Comparison of ENCODE assay signal across 9 mouse cellular contexts in genomic region chr11:62643011-62643631, GRCm38 (mm10). TPM values are rescaled to one million over a fixed set of nuclear protein-coding genes. Genes with fewer than 3 reads are reported as not detected.
DNase-seq lines count a peak whose midpoint lies in the region; ATAC-seq and TF ChIP-seq lines count a peak whose summit lies in the region.
"Had no signal": no experiment of that assay in that cellular context is flagged by ENCODE, and none has a peak within 500 bp of the region (broad histone marks: within the 10 kb centered on the region; RNA-seq: fewer than 3 reads in every experiment).

No protein-coding gene starts in this region.

- H3K27me3 ChIP-seq in hindbrain, embryonic 10.5 days (ENCODE audit: insufficient read depth, poor library complexity, severe bottlenecking): no peaks in the 10 kb centered on the region
- H3K27me3 ChIP-seq in hindbrain, embryonic 11.5 days (ENCODE audit: control insufficient read depth, insufficient read depth, low read length): no peaks in the 10 kb centered on the region
- H3K27me3 ChIP-seq in midbrain, embryonic 13.5 days: no peaks in the 10 kb centered on the region
- H3K27me3 ChIP-seq in thymus, adult 2 months (ENCODE audit: control insufficient read depth, insufficient read depth, low read length): no peaks in the 10 kb centered on the region

- TF ChIP-seq CTCF in gastrocnemius, adult 2 months (IDR thresholded peaks at IDR 0.05): no peak
- TF ChIP-seq CTCF in thymus, adult 2 months (IDR thresholded peaks at IDR 0.05; ENCODE audit: borderline replicate concordance, control insufficient read depth, extremely low read depth, insufficient read depth, low read length, poor library complexity): no peak

- TF ChIP-seq POLR2A in thymus, adult 2 months (IDR thresholded peaks at IDR 0.05; ENCODE audit: control insufficient read depth, extremely low read depth, insufficient read depth, low read length, poor library complexity): no peak

- H3K27ac ChIP-seq in hindbrain, embryonic 10.5 days: 0 out of 2 replicates have a peak overlapping the region, but pooled peaks have one; percentile 50
- H3K27ac ChIP-seq in hindbrain, embryonic 11.5 days (ENCODE audit: low read depth, low read length): no peak overlapping the region
- H3K27ac ChIP-seq in gastrocnemius, adult 2 months: peak overlapping the region; percentile 87
- peak overlapping the region; percentile 17; the same call in 1 of the 2 replicates for H3K27ac ChIP-seq in midbrain, embryonic 13.5 days
- H3K27ac ChIP-seq in thymus, adult 2 months (ENCODE audit: control insufficient read depth, insufficient read depth, low read length): no peak overlapping the region

- peaks cover 78% of the 10 kb centered on the region for H3K4me1 ChIP-seq in hindbrain, embryonic 10.5 days (replicated peaks)
- H3K4me1 ChIP-seq in hindbrain, embryonic 11.5 days (replicated peaks; ENCODE audit: control insufficient read depth, insufficient read depth, low read length): 0 out of 2 replicates have a peak, but pooled peaks cover 4% of the 10 kb centered on the region
- peaks cover 53% of the 10 kb centered on the region for H3K4me1 ChIP-seq in midbrain, embryonic 13.5 days (replicated peaks)
- no peaks in the 10 kb centered on the region; the same call in 1 of the 2 replicates for H3K4me1 ChIP-seq in thymus, adult 2 months (replicated peaks; ENCODE audit: control insufficient read depth, insufficient read depth, low read length)

- no peak overlapping the region for H3K4me2 ChIP-seq in hindbrain, embryonic 11.5 days (replicated peaks; ENCODE audit: low read depth, low read length)
- no peak overlapping the region for H3K4me2 ChIP-seq in midbrain, embryonic 13.5 days (replicated peaks)

- intact Hi-C loops in gastrocnemius, adult 2 months (cut with DNase I): no loop called here

- no peak for DNase-seq in hindbrain, embryonic 10.5 days (ENCODE audit: low spot score)
- DNase-seq in hindbrain, embryonic 11.5 days (ENCODE audit: low spot score): no peak
- peak; percentile 65 for DNase-seq in adrenal gland, postnatal 10 days
- DNase-seq in gastrocnemius, adult 2 months: peak; percentile 70
- peak; percentile 86 to 87 for DNase-seq in kidney, adult 8-10 months
- no peak for DNase-seq in thymus, adult 2 months
- DNase-seq in left cerebral cortex, adult 18-20 months (ENCODE audit: low spot score in 2 of 2): no peak

- no peak for ATAC-seq in hindbrain, embryonic 11.5 days (ENCODE audit: low FRiP score)
- no peak for ATAC-seq in midbrain, embryonic 13.5 days

- no peaks in the 10 kb centered on the region for H3K9me3 ChIP-seq in hindbrain, embryonic 10.5 days
- H3K9me3 ChIP-seq in hindbrain, embryonic 11.5 days (ENCODE audit: control insufficient read depth, low read length): no peaks in the 10 kb centered on the region
- H3K9me3 ChIP-seq in midbrain, embryonic 13.5 days: no peaks in the 10 kb centered on the region

- peaks cover 11% of the 10 kb centered on the region; the same call in 1 of the 2 replicates for H3K36me3 ChIP-seq in hindbrain, embryonic 10.5 days
- H3K36me3 ChIP-seq in hindbrain, embryonic 11.5 days (ENCODE audit: control insufficient read depth, insufficient read depth, low read length): no peaks in the 10 kb centered on the region
- H3K36me3 ChIP-seq in midbrain, embryonic 13.5 days: no peaks in the 10 kb centered on the region
- H3K36me3 ChIP-seq in thymus, adult 2 months (ENCODE audit: control insufficient read depth, insufficient read depth, low read length): no peaks in the 10 kb centered on the region

- no peak overlapping the region for H3K4me3 ChIP-seq in hindbrain, embryonic 10.5 days
- H3K4me3 ChIP-seq in hindbrain, embryonic 11.5 days (ENCODE audit: low read depth, low read length): no peak overlapping the region
- no peak overlapping the region for H3K4me3 ChIP-seq in gastrocnemius, adult 2 months
- no peak overlapping the region for H3K4me3 ChIP-seq in midbrain, embryonic 13.5 days (replicated peaks)
- H3K4me3 ChIP-seq in thymus, adult 2 months (ENCODE audit: control insufficient read depth, insufficient read depth, low read length): no peak overlapping the region
- H3K4me3 ChIP-seq: erythroblast, embryonic 14.5 days had no signal

- H3K9ac ChIP-seq in hindbrain, embryonic 11.5 days (ENCODE audit: low read depth, low read length): no peak overlapping the region
- 0 out of 2 replicates have a peak overlapping the region, but pooled peaks have one; percentile 16 for H3K9ac ChIP-seq in midbrain, embryonic 13.5 days (replicated peaks)

- 77% methylated on average over 8 of the region's 8 CpGs for WGBS in hindbrain, embryonic 10.5 days
- WGBS in hindbrain, embryonic 11.5 days: 76% methylated on average over 8 of the region's 8 CpGs
- 66% methylated on average over 8 of the region's 8 CpGs for WGBS in midbrain, embryonic 13.5 days
- 61% methylated on average over 8 of the region's 8 CpGs for WGBS in thymus, adult 2 months

RNA-seq across cellular contexts. Expression of gene Lrrc75a, which starts 5.2 kb away (rescaled TPM):
- 12.6 and 15.0 TPM in 2 replicates for polyA plus RNA-seq in hindbrain, embryonic 10.5 days (2016; fragmentation: Nextera tagmentation; extraction: Ambion mirVana)
- polyA plus RNA-seq in hindbrain, embryonic 11.5 days (2014; fragmentation: Nextera tagmentation; extraction: Ambion mirVana): 16.2 and 16.7 TPM in 2 replicates
- 10 to 100 TPM; 28.1 to 29.6 TPM for total RNA-seq in adrenal gland, postnatal 10 days (2021)
- total RNA-seq in gastrocnemius, adult 2 months (2021): 1 to 10 TPM; 3.2 to 5.6 TPM
- polyA plus RNA-seq in midbrain, embryonic 13.5 days (2015; fragmentation: Nextera tagmentation; extraction: Ambion mirVana): 8.2 and 11.4 TPM in 2 replicates
- 6.0 and 6.9 TPM in 2 replicates for polyA plus RNA-seq in thymus, adult 2 months (2012; rRNA removed)
- total RNA-seq in left cerebral cortex, adult 18-20 months (2021): 10 to 100 TPM; 24.2 to 28.0 TPM

RNA-seq across cellular contexts. Expression of gene Mmgt2, which starts 5.3 kb away (rescaled TPM):
- polyA plus RNA-seq in hindbrain, embryonic 10.5 days (2016; fragmentation: Nextera tagmentation; extraction: Ambion mirVana): 36.1 and 47.3 TPM in 2 replicates
- polyA plus RNA-seq in hindbrain, embryonic 11.5 days (2014; fragmentation: Nextera tagmentation; extraction: Ambion mirVana): 38.8 and 43.5 TPM in 2 replicates
- total RNA-seq in adrenal gland, postnatal 10 days (2021): 10 to 100 TPM; 23.2 to 28.2 TPM
- 1 to 10 TPM; 2.9 to 3.5 TPM for total RNA-seq in gastrocnemius, adult 2 months (2021)
- polyA plus RNA-seq in midbrain, embryonic 13.5 days (2015; fragmentation: Nextera tagmentation; extraction: Ambion mirVana): 23.0 and 25.2 TPM in 2 replicates
- 43.0 and 47.5 TPM in 2 replicates for polyA plus RNA-seq in thymus, adult 2 months (2012; rRNA removed)
- total RNA-seq in left cerebral cortex, adult 18-20 months (2021): 10 to 100 TPM; 23.7 to 24.0 TPM

Comparison
In these comparisons a context has a peak if more than half of its experiments do, and no peak if none do; other contexts are left out.
1. H3K27ac ChIP-seq: peak in hindbrain, embryonic 10.5 days (single experiment), gastrocnemius, adult 2 months (single experiment) and midbrain, embryonic 13.5 days (single experiment); none in hindbrain, embryonic 11.5 days (single experiment) and thymus, adult 2 months (single experiment).
2. DNase-seq: peak in adrenal gland, postnatal 10 days (single experiment), gastrocnemius, adult 2 months (single experiment) and kidney, adult 8-10 months (2 of 2); none in hindbrain, embryonic 10.5 days (single experiment), hindbrain, embryonic 11.5 days (single experiment), thymus, adult 2 months (single experiment) and left cerebral cortex, adult 18-20 months (0 of 2).